Mouse (Mus musculus) heart, embryonic 14.5 days (tissue): Measurements from ENCODE around the gene Lyrm7. TPM values are rescaled to one million over a fixed set of nuclear protein-coding genes. Genes with fewer than 3 reads are reported as not detected.
A peak's percentile ranks its signal among the peaks of the same experiment; 100 is the strongest.

Experiments used
- ATAC-seq: fragments of 200-750 bp; cut with Nextera tagmentation; 2 replicates; pipeline ENCODE4 v1.8.0; 2017; ENCODE audit warnings: low read depth, moderate TSS enrichment; ENCODE audit not compliant: insufficient number of reproducible peaks, insufficient read depth, low FRiP score
- H3K27ac ChIP-seq, 2 experiments: fragments of 200-500 bp in 1 of 2; fragments of 300-500 bp in 1 of 2; sonication (generic) in 1 of 2; replicated peaks in 1 of 2; 2 replicates each; pipeline ENCODE4 v1.5.1; 2012 to 2014; ENCODE audit warnings: low read depth in 2 of 2, low read length in 2 of 2, control low read depth in 1 of 2, mild to moderate bottlenecking in 1 of 2, mixed read lengths in 1 of 2; ENCODE audit not compliant: control insufficient read depth in 1 of 2, insufficient read depth in 1 of 2
- H3K27me3 ChIP-seq: fragments of 300-500 bp; sonication (generic); 2 replicates; pipeline ENCODE4 v1.6.1; 2014; ENCODE audit warnings: mild to moderate bottlenecking, low read length, control low read depth; ENCODE audit not compliant: control insufficient read depth, insufficient read depth
- H3K36me3 ChIP-seq: fragments of 300-500 bp; sonication (generic); 2 replicates; pipeline ENCODE4 v1.6.1; 2014; ENCODE audit warnings: mild to moderate bottlenecking, control low read depth, low read length, mixed read lengths; ENCODE audit not compliant: control insufficient read depth, insufficient read depth
- H3K4me1 ChIP-seq, 2 experiments: fragments of 200-500 bp in 1 of 2; fragments of 300-500 bp in 1 of 2; sonication (generic) in 1 of 2; 2 replicates each; pipeline ENCODE4 v1.6.1; 2012 to 2014; ENCODE audit warnings: low read length in 2 of 2, control low read depth in 1 of 2, mixed read lengths in 1 of 2; ENCODE audit not compliant: control insufficient read depth in 2 of 2, insufficient read depth in 2 of 2
- H3K4me2 ChIP-seq: fragments of 300-500 bp; sonication (generic); 2 replicates; pipeline ENCODE4 v1.6.1; 2014; ENCODE audit warnings: mild to moderate bottlenecking, low read length
- H3K4me3 ChIP-seq, 2 experiments: fragments of 200-500 bp in 1 of 2; fragments of 300-500 bp in 1 of 2; sonication (generic) in 1 of 2; 2 replicates each; pipeline ENCODE4 v1.5.1; 2012 to 2014; ENCODE audit warnings: low read length in 2 of 2, mild to moderate bottlenecking in 2 of 2, control low read depth in 1 of 2, low read depth in 1 of 2, moderate library complexity in 1 of 2; ENCODE audit not compliant: control insufficient read depth in 1 of 2, insufficient read depth in 1 of 2
- H3K9ac ChIP-seq: fragments of 300-500 bp; sonication (generic); 2 replicates; pipeline ENCODE4 v1.6.1; 2014; ENCODE audit warnings: mild to moderate bottlenecking, low read length
- H3K9me3 ChIP-seq: fragments of 300-500 bp; sonication (generic); 2 replicates; pipeline ENCODE4 v1.6.1; 2016; ENCODE audit warnings: low read length, control low read depth; ENCODE audit not compliant: control insufficient read depth
- WGBS: fragments of 180-500 bp; shearing (Covaris S2); extraction: QIAGEN DNeasy Blood & Tissue Kit; methylation state at CpG from one replicate; pipeline ENCODE4 v1.1.7; 2014; 5-methylcytosine and 5-hydroxymethylcytosine counted together
- polyA plus RNA-seq: library from polyadenylated mRNA; unstranded; fragments of >200 nt; fragmentation: Nextera tagmentation; extraction: Ambion mirVana; gene quantifications from 2 replicates; pipeline ENCODE4 v1.2.1, GENCODE M21; 2014

Gene Lyrm7
- polyA plus RNA-seq, result 17.5 and 21.7 TPM in 2 replicates

DNA sequence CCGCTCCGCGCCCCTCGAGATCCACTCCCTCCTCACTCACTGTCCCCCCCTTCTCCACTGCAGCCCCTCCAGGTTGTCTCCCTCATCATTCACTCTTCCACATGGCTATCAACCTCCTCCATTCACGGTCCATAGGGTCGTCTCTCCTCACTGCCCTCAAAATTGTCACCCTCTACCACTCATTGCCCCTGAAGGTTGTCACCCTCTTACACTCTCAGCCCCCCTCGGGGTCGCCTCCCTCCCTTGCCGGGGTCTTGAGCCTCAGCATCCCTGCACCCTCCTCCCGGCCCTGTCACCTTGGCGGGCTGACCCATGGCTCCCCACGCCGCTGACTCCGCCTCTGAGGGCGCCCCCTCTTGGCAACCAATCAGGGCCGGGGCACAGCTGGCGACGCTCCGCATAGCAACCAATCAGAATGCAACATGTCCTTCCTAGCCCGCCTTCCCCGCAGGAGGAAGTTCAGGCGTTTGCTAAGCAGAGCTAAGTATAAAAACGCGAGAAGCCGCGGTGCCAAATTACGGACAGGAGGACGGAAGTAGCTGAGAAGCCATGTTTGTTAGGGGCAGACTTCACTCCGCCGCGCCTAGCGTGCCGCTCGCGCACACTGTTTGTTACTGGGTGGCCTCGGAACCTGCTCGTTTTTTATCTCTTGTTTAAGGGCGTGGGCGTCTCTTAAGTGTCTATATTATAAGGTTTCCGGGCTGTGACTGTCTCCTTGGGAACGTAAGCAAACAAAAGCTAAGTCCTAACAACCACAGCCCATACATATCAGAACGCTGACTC, at the start of gene Lyrm7:
Gene Lyrm7 (minus strand): TSS at position 661 of the 783 bp plus-strand sequence.
- peak within 1 kb of the TSS; percentile 82 for H3K4me2 ChIP-seq

DNA sequence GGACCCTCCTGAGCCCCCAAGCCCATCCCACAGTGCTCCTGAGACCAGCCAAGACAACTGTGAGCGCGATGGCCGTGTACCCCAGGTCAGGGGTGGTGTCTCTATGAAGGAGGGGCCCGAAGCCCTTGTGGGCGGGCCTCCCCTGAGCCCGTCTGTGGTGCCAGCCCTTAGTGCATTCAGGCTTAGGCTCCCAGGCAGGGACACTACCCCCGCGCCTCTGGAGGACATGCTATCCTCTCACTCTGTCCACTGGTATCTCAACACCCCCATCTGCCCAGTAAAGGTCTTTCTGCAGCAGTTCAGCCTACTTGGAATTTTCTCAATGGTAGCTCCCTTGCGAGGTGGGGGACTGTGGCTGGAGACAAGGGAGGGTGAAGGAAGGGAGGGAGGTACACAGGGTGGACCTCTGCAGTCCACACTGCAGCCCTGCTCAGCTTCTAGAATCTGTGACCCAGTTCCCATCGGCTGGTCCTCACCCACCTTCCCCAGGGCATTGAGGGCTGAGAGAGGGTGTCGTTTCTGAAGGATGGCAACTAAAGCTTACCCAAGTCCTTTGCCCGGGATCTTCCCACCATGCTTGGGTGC, 49.5 kb upstream of the Lyrm7 start:
- no peak for ATAC-seq
- Histone ChIP-seq H3K4me3 (no peak overlapping the region), H3K4me1 (peaks cover 11 to 16% of the 10 kb centered on the region in 2 experiments), H3K27me3 (no peaks in the 10 kb centered on the region), H3K9me3 (no peaks in the 10 kb centered on the region), H3K9ac (no peak overlapping the region), H3K4me2 (no peak overlapping the region), H3K27ac (no peak overlapping the region), H3K36me3 (peaks cover 76% of the 10 kb centered on the region)
- 86% methylated on average over 12 of the region's 12 CpGs for WGBS

More for the DNA sequence above, at the start of gene Lyrm7:
- Histone ChIP-seq H3K4me3 (peak within 1 kb of the TSS; percentile 66 to 81), H3K36me3 (no peaks in the 10 kb centered on the region), H3K27ac (peak within 1 kb of the TSS; percentile 84 to 93), H3K4me1 (peaks cover 0 to 4% of the 10 kb centered on the region in 2 experiments; a peak in 1 of 4 replicates), H3K9me3 (no peaks in the 10 kb centered on the region), H3K9ac (peak within 1 kb of the TSS; percentile 82), H3K27me3 (no peaks in the 10 kb centered on the region)
- ATAC-seq, result peak; percentile 97
- under 1% methylated on average over 42 of the region's 42 CpGs for WGBS

DNA sequence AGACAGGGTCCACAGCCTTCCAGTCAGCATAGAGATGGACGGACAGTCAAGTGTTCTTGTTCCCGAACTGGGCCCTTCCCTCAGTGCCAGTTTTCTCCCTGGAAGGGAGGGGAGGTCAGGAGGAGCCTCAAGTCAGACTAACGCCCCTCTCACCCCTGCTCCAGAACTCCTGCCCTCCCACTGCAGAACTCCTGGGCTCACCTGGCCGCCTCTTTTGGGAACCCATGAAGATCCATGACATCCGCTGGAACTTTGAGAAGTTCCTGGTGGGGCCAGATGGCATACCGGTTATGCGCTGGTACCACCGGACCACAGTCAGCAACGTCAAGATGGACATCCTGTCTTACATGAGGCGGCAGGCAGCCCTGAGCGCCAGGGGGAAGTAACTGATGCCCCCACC, 48.6 kb upstream of the Lyrm7 start:
- Histone ChIP-seq H3K36me3 (peaks cover 67% of the 10 kb centered on the region), H3K4me2 (no peak overlapping the region), H3K27me3 (no peaks in the 10 kb centered on the region), H3K4me1 (peaks cover 13 to 25% of the 10 kb centered on the region in 2 experiments), H3K4me3 (no peak overlapping the region), H3K9ac (no peak overlapping the region), H3K27ac (no peak overlapping the region), H3K9me3 (no peaks in the 10 kb centered on the region)
- 89% methylated on average over 11 of the region's 11 CpGs for WGBS
- ATAC-seq, result no peak

DNA sequence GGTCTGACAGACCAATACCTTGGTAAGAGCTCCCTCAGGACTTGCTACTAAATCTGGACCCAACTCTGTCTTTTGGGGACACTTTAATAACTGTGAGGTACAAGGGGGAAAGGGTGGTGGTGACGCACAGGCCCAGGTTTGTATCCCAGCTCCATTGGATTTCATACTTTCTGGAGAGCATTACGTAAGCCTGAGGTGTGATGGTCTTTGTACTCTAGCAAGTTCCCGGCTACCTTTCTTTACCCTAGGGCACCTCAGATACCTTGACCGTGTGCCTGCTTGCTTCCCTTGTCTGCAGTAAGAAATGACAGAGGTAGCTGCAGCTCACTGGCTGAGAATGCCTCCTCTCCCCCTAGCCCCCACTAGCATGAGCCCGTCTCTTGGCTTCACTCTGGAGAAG, 46.5 kb upstream of the Lyrm7 start:
- H3K36me3 ChIP-seq, result peaks cover 52% of the 10 kb centered on the region
- H3K27ac ChIP-seq, result no peak overlapping the region
- H3K9ac ChIP-seq, result no peak overlapping the region
- no peak for ATAC-seq
- no peaks in the 10 kb centered on the region for H3K9me3 ChIP-seq
- H3K4me1 ChIP-seq, result peaks cover 27 to 40% of the 10 kb centered on the region in 2 experiments
- 88% methylated on average over 5 of the region's 5 CpGs for WGBS
- no peak overlapping the region for H3K4me3 ChIP-seq
- H3K4me2 ChIP-seq, result no peak overlapping the region
- no peaks in the 10 kb centered on the region for H3K27me3 ChIP-seq

DNA sequence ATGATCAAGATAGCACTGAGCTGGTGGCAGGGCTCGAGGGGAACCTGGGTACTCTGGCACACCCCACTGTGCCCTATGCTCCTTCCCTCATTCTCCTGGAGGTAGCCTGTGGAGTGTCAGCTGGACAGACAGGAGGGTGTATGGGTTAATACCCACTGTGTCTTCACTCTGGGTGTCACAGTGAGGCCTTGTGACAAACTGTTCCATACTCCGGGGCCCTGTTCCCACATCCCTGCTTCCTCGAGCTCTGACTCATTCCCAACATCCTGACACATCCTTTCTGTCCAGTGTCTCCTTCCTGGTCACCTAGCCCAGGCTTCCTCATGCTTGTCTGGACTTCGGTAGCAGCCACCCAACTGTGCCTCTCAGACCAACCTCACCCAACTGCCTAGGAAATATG, 45.8 kb upstream of the Lyrm7 start:
- no peak for ATAC-seq
- H3K27me3 ChIP-seq, result no peaks in the 10 kb centered on the region
- peaks cover 45% of the 10 kb centered on the region for H3K36me3 ChIP-seq
- peaks cover 28 to 43% of the 10 kb centered on the region in 2 experiments for H3K4me1 ChIP-seq
- no peak overlapping the region for H3K4me2 ChIP-seq
- H3K9me3 ChIP-seq, result no peaks in the 10 kb centered on the region
- H3K4me3 ChIP-seq, result no peak overlapping the region
- H3K9ac ChIP-seq, result 0 out of 2 replicates have a peak overlapping the region, but pooled peaks have one; percentile 1
- WGBS, result 37% methylated on average over 4 of the region's 4 CpGs
- peak overlapping the region in 1 of 2 experiments; percentile 44; a peak in 3 of 4 replicates for H3K27ac ChIP-seq

DNA sequence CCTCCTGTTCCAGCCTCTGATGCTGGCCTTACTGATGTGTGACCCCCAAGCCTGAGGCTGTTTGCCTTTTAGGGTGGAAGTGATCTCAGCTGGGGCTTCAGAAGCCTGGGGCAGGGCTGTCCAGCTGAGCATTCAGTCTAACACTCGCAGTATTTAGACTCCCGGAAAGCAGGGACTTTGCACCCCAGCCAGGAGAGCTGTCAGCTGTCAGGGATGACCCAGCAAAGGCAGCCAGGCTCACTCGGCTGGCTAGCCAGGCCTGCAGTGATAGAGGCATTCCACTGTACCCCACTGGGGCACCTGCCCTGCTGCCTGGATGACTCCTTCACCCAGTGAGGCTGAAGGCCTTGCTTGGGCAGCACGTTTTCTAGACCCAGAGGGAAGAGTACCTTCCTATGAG, 45.2 kb upstream of the Lyrm7 start:
- Histone ChIP-seq H3K4me2 (no peak overlapping the region), H3K9ac (peak overlapping the region; percentile 1; the same call in 1 of the 2 replicates), H3K4me1 (peaks cover 28 to 43% of the 10 kb centered on the region in 2 experiments), H3K27me3 (no peaks in the 10 kb centered on the region), H3K27ac (peak overlapping the region; percentile 29 to 44), H3K36me3 (peaks cover 39% of the 10 kb centered on the region), H3K4me3 (no peak overlapping the region), H3K9me3 (no peaks in the 10 kb centered on the region)
- no peak for ATAC-seq
- 33% methylated on average over 4 of the region's 4 CpGs for WGBS

DNA sequence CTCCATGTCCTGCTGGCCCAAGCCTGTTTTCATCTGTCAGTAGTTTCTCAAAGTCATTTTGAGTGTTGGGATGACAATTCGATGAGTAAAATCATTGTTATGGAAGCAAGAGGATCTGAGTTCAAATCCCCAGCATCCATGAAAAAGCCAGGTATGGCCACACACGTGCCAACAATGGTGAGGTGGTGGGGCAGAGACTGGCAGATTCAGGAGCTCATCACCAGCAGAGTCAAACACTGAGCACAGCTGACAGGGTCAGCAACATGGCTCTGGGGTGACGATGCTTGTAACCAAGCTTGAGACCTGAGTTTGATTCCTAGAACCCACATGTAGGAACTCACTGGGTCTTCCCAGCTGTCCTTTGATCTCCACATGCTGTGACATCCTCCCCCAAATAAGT, 44.4 kb upstream of the Lyrm7 start:
- 79% methylated on average over 3 of the region's 3 CpGs for WGBS
- no peak overlapping the region for H3K4me2 ChIP-seq

More for the DNA sequence above, 44.4 kb upstream of the Lyrm7 start:
- Histone ChIP-seq H3K9ac (no peak overlapping the region), H3K36me3 (peaks cover 31% of the 10 kb centered on the region), H3K27ac (peak overlapping the region in 1 of 2 experiments; percentile 47; a peak in 2 of 4 replicates), H3K9me3 (no peaks in the 10 kb centered on the region), H3K4me3 (no peak overlapping the region), H3K27me3 (no peaks in the 10 kb centered on the region), H3K4me1 (peaks cover 28 to 43% of the 10 kb centered on the region in 2 experiments)
- no peak for ATAC-seq
